Mouse (Mus musculus) hindbrain, embryonic 10.5 days (tissue): Measurements from ENCODE around the gene Nfix. TPM values are rescaled to one million over a fixed set of nuclear protein-coding genes. Genes with fewer than 3 reads are reported as not detected.

Experiments
- DNase-seq: peaks from one replicate; pipeline ENCODE4 v3.0.0-alpha.2; 2017; ENCODE audit warnings: low spot score
- H3K27ac ChIP-seq: fragments of 300-500 bp; sonication (generic); 2 replicates; pipeline ENCODE4 v1.5.1; 2016; ENCODE audit warnings: mild to moderate bottlenecking, moderate library complexity
- H3K27me3 ChIP-seq: fragments of 300-500 bp; sonication (generic); 2 replicates; pipeline ENCODE4 v1.6.1; 2016; ENCODE audit warnings: mild to moderate bottlenecking; ENCODE audit not compliant: poor library complexity, insufficient read depth, severe bottlenecking
- H3K36me3 ChIP-seq: fragments of 300-500 bp; sonication (generic); 2 replicates; pipeline ENCODE4 v1.6.1; 2016; ENCODE audit warnings: mild to moderate bottlenecking, moderate library complexity
- H3K4me1 ChIP-seq: fragments of 300-500 bp; sonication (generic); replicated peaks from 2 replicates; pipeline ENCODE4 v1.6.1; 2016; ENCODE audit warnings: mild to moderate bottlenecking
- H3K4me3 ChIP-seq: fragments of 300-500 bp; sonication (generic); 2 replicates; pipeline ENCODE4 v1.5.1; 2016; ENCODE audit warnings: mild to moderate bottlenecking, moderate library complexity
- H3K9me3 ChIP-seq: fragments of 300-500 bp; sonication (generic); 2 replicates; pipeline ENCODE4 v1.6.1; 2016; ENCODE audit warnings: mild to moderate bottlenecking, moderate library complexity
- WGBS: fragments of 180-500 bp; shearing (Covaris S2); methylation state at CpG from one replicate; pipeline ENCODE4 v1.1.7; 2016; 5-methylcytosine and 5-hydroxymethylcytosine counted together
- polyA plus RNA-seq: library from polyadenylated mRNA; unstranded; fragments of >200 nt; fragmentation: Nextera tagmentation; extraction: Ambion mirVana; gene quantifications from 2 replicates; pipeline ENCODE4 v1.2.1, GENCODE M21; 2016

Gene Nfix
- polyA plus RNA-seq, 1 experiment from 2014 or later, result 0.29 TPM

DNA sequence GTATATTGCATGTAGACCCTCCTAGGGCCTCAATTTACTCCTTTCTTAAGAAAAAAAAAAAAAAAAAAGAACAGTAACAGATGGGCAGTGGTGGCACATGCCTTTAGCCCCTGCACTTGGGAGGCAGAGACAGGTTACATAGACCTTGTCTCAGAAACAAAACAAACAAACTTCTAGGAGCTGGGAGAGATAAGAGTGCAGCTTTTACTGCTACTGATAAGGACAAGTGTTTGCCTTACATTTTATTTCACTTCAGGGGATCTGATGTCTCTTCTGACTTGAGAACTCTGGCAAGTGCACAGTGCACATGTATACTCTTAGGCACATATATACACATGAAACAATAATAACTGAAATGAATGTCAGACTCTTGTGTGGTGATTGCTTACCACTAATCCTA is 142.9 kb downstream of the Nfix start:
- no peaks in the 10 kb centered on the region for H3K27me3 ChIP-seq
- H3K9me3 ChIP-seq, result no peaks in the 10 kb centered on the region
- peak overlapping the region; percentile 93 for H3K27ac ChIP-seq
- H3K4me3 ChIP-seq, result peak overlapping the region; percentile 55
- H3K36me3 ChIP-seq, result no peaks in the 10 kb centered on the region
- DNase-seq, result no peak
- H3K4me1 ChIP-seq, result peaks cover 80% of the 10 kb centered on the region

GRCm38 (mm10) chr8:84656641-84657126 is 143.5 kb downstream of the Nfix start:
- peak overlapping the region; percentile 55 for H3K4me3 ChIP-seq
- no peaks in the 10 kb centered on the region for H3K27me3 ChIP-seq
- peaks cover 75% of the 10 kb centered on the region for H3K4me1 ChIP-seq
- WGBS, result 1% methylated on average over 23 of the region's 23 CpGs
- H3K36me3 ChIP-seq, result no peaks in the 10 kb centered on the region
- peak overlapping the region; percentile 93 for H3K27ac ChIP-seq
- no peaks in the 10 kb centered on the region for H3K9me3 ChIP-seq
- DNase-seq, result peak; percentile 80

GRCm38 (mm10) chr8:84656191-84656525 is 144.0 kb downstream of the Nfix start:
- DNase-seq, result peak; percentile 85
- under 1% methylated on average over 10 of the region's 10 CpGs for WGBS
- Histone ChIP-seq H3K27ac (peak overlapping the region; percentile 93), H3K4me1 (peaks cover 73% of the 10 kb centered on the region), H3K9me3 (no peaks in the 10 kb centered on the region), H3K4me3 (peak overlapping the region; percentile 55), H3K36me3 (no peaks in the 10 kb centered on the region), H3K27me3 (no peaks in the 10 kb centered on the region)

GRCm38 (mm10) chr8:84655336-84656190 is 144.6 kb downstream of the Nfix start:
- Histone ChIP-seq H3K27me3 (no peaks in the 10 kb centered on the region), H3K27ac (peak overlapping the region; percentile 93), H3K4me3 (peak overlapping the region; percentile 55), H3K9me3 (no peaks in the 10 kb centered on the region), H3K36me3 (no peaks in the 10 kb centered on the region), H3K4me1 (peaks cover 73% of the 10 kb centered on the region)
- WGBS, result 2% methylated on average over 15 of the region's 15 CpGs
- peak; percentile 86 for DNase-seq

- Histone ChIP-seq H3K36me3 (no peaks in the 10 kb centered on the region), H3K27ac (peak overlapping the region; percentile 93), H3K27me3 (no peaks in the 10 kb centered on the region), H3K9me3 (no peaks in the 10 kb centered on the region), H3K4me1 (peaks cover 73% of the 10 kb centered on the region), H3K4me3 (0 out of 2 replicates have a peak overlapping the region, but pooled peaks have one; percentile 55)
- 42% methylated on average over 4 of the region's 4 CpGs for WGBS
- peak; percentile 32 for DNase-seq
Measured at GRCm38 (mm10) chr8:84654597-84654996, 145.5 kb downstream of the Nfix start.

DNA sequence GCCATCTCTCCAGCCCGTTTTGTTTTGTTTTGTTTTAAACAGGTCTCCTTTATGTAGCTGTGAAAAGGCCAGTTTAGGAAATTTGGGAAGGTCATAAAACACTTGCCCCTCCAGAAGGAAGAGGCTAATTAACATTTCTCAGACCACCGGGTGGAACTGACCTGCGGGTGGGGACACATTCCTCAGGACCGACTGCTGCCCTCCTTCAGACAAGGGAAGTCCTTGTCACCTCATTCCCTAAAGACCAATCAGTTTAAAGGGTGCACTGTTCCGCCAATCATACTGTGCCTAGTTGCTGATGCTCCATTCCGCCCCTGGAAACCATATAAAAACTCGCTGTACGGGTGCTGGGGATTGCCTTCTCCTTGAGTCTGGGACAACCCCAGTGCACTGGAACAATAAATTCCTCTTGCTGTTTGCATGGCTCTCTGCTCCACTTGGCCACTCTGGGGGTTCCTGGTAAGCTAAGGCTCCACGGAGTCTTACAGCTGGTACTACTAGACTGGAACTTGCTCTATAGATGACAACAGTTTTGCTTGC is 147.0 kb downstream of the Nfix start:
- WGBS, result 66% methylated on average over 9 of the region's 9 CpGs
- DNase-seq, result no peak
- Histone ChIP-seq H3K27me3 (no peaks in the 10 kb centered on the region), H3K9me3 (no peaks in the 10 kb centered on the region), H3K27ac (peak overlapping the region; percentile 69), H3K36me3 (no peaks in the 10 kb centered on the region), H3K4me1 (peaks cover 62% of the 10 kb centered on the region), H3K4me3 (no peak overlapping the region)

- H3K9me3 ChIP-seq, result no peaks in the 10 kb centered on the region
- H3K27me3 ChIP-seq, result no peaks in the 10 kb centered on the region
- DNase-seq, result peak; percentile 38
- peak overlapping the region; percentile 81 for H3K27ac ChIP-seq
- no peak overlapping the region for H3K4me3 ChIP-seq
- no peaks in the 10 kb centered on the region for H3K36me3 ChIP-seq
- peaks cover 45% of the 10 kb centered on the region for H3K4me1 ChIP-seq
- WGBS, result 42% methylated on average over 3 of the region's 3 CpGs
Measured at GRCm38 (mm10) chr8:84650213-84650612, 149.9 kb downstream of the Nfix start.

Other genes starting within 250 kb of the Nfix start
- 89.9 and 94.7 TPM in 2 replicates for gene Ier2, start 137.5 kb downstream of the Nfix start, polyA plus RNA-seq
- 57.8 and 65.9 TPM in 2 replicates for gene Trmt1, start 114.0 kb downstream of the Nfix start, polyA plus RNA-seq
- 25.2 and 28.9 TPM in 2 replicates for gene Nacc1, start 112.5 kb downstream of the Nfix start, polyA plus RNA-seq
- 5.6 and 6.5 TPM in 2 replicates for gene Lyl1, start 98.9 kb downstream of the Nfix start, polyA plus RNA-seq
- gene G430095P16Rik, start 77.3 kb downstream of the Nfix start, polyA plus RNA-seq, result 0.54 and 1.9 TPM in 2 replicates
- 3.8 and 5.5 TPM in 2 replicates for gene Dand5, start 22.5 kb upstream of the Nfix start, polyA plus RNA-seq
- gene Gadd45gip1, start 31.2 kb upstream of the Nfix start, polyA plus RNA-seq, result 43.7 and 45.8 TPM in 2 replicates
- gene Rad23a, start 40.3 kb upstream of the Nfix start, polyA plus RNA-seq, result 115 TPM in 2 replicates
- gene Calr, start 46.6 kb upstream of the Nfix start, polyA plus RNA-seq, result 783 and 812 TPM in 2 replicates
- 129 and 134 TPM in 2 replicates for gene Farsa, start 56.6 kb upstream of the Nfix start, polyA plus RNA-seq
- gene Syce2, start 71.8 kb upstream of the Nfix start, polyA plus RNA-seq, result 61.5 and 67.1 TPM in 2 replicates
- 35.5 and 43.4 TPM in 2 replicates for gene Gcdh, start 93.6 kb upstream of the Nfix start, polyA plus RNA-seq
- gene Klf1, start 101.6 kb upstream of the Nfix start, polyA plus RNA-seq, result 18.2 and 21.5 TPM in 2 replicates
- 5.8 and 6.6 TPM in 2 replicates for gene Dnase2a, start 108.2 kb upstream of the Nfix start, polyA plus RNA-seq
- gene Mast1, start 137.0 kb upstream of the Nfix start, polyA plus RNA-seq, result 5.0 and 12.7 TPM in 2 replicates
- 0.55 and 0.88 TPM in 2 replicates for gene Rtbdn, start 146.6 kb upstream of the Nfix start, polyA plus RNA-seq
- not detected in 2 replicates for gene Gm49661, start 169.1 kb upstream of the Nfix start, polyA plus RNA-seq
- gene Prdx2, start 169.2 kb upstream of the Nfix start, polyA plus RNA-seq, result 1,241 and 1,456 TPM in 2 replicates
- 137 and 146 TPM in 2 replicates for gene Rnaseh2a, start 169.4 kb upstream of the Nfix start, polyA plus RNA-seq
- 6.5 and 8.7 TPM in 2 replicates for gene Junb, start 178.4 kb upstream of the Nfix start, polyA plus RNA-seq
- gene Hook2, start 190.3 kb upstream of the Nfix start, polyA plus RNA-seq, result 14.5 and 16.8 TPM in 2 replicates
- gene Best2, start 214.2 kb upstream of the Nfix start, polyA plus RNA-seq, result not detected in 2 replicates
- 162 and 176 TPM in 2 replicates for gene Asna1, start 224.9 kb upstream of the Nfix start, polyA plus RNA-seq
- 149 and 164 TPM in 2 replicates for gene Trir, start 226.5 kb upstream of the Nfix start, polyA plus RNA-seq
- 27.4 and 28.4 TPM in 2 replicates for gene Tnpo2, start 236.6 kb upstream of the Nfix start, polyA plus RNA-seq